Mouse (Mus musculus) kidney, embryonic 14.5 days (tissue): ENCODE measurements at regions not wholly inside any gene's neighbourhood (a gene's known extent, or its start where the extent isn't known, plus 50 kb on each side); places are given as distances from the start of the nearest gene placed in this dataset.
A peak's percentile ranks its signal among the peaks of the same experiment; 100 is the strongest.

Source experiments
- ATAC-seq: fragments of 200-750 bp; cut with Nextera tagmentation; 2 replicates; pipeline ENCODE4 v1.8.0; 2017; ENCODE audit warnings: moderate number of reproducible peaks, mild to moderate bottlenecking, moderate TSS enrichment, moderate library complexity; ENCODE audit not compliant: low FRiP score, low TSS enrichment
- H3K27ac ChIP-seq: fragments of 300-500 bp; sonication (generic); 2 replicates; pipeline ENCODE4 v1.5.1; 2014; ENCODE audit warnings: low read depth, mild to moderate bottlenecking, low read length, moderate library complexity, mixed read lengths
- H3K27me3 ChIP-seq: fragments of 300-500 bp; sonication (generic); 2 replicates; pipeline ENCODE4 v1.6.1; 2014; ENCODE audit warnings: mild to moderate bottlenecking, low read length; ENCODE audit not compliant: control insufficient read depth, insufficient read depth
- H3K36me3 ChIP-seq: fragments of 300-500 bp; sonication (generic); 2 replicates; pipeline ENCODE4 v1.6.1; 2014; ENCODE audit warnings: low read length, mixed read lengths; ENCODE audit not compliant: control insufficient read depth, insufficient read depth
- H3K4me1 ChIP-seq: fragments of 300-500 bp; sonication (generic); 2 replicates; pipeline ENCODE4 v1.6.1; 2014; ENCODE audit warnings: low read length, mixed read lengths; ENCODE audit not compliant: control insufficient read depth, insufficient read depth
- H3K4me2 ChIP-seq: fragments of 300-500 bp; sonication (generic); replicated peaks from 2 replicates; pipeline ENCODE4 v1.6.1; 2014; ENCODE audit warnings: low read depth, mild to moderate bottlenecking, low read length
- H3K4me3 ChIP-seq: fragments of 300-500 bp; sonication (generic); 2 replicates; pipeline ENCODE4 v1.5.1; 2014; ENCODE audit warnings: mild to moderate bottlenecking, low read length
- H3K9ac ChIP-seq: fragments of 300-500 bp; sonication (generic); 2 replicates; pipeline ENCODE4 v1.6.1; 2014; ENCODE audit warnings: low read depth, mild to moderate bottlenecking, low read length, moderate library complexity
- H3K9me3 ChIP-seq: fragments of 300-500 bp; sonication (generic); 2 replicates; pipeline ENCODE4 v1.6.1; 2016; ENCODE audit warnings: low read length; ENCODE audit not compliant: control insufficient read depth
- WGBS: fragments of 180-500 bp; shearing (Covaris S2); extraction: QIAGEN DNeasy Blood & Tissue Kit; methylation state at CpG from one replicate; pipeline ENCODE4 v1.1.7; 2014; 5-methylcytosine and 5-hydroxymethylcytosine counted together

DNA sequence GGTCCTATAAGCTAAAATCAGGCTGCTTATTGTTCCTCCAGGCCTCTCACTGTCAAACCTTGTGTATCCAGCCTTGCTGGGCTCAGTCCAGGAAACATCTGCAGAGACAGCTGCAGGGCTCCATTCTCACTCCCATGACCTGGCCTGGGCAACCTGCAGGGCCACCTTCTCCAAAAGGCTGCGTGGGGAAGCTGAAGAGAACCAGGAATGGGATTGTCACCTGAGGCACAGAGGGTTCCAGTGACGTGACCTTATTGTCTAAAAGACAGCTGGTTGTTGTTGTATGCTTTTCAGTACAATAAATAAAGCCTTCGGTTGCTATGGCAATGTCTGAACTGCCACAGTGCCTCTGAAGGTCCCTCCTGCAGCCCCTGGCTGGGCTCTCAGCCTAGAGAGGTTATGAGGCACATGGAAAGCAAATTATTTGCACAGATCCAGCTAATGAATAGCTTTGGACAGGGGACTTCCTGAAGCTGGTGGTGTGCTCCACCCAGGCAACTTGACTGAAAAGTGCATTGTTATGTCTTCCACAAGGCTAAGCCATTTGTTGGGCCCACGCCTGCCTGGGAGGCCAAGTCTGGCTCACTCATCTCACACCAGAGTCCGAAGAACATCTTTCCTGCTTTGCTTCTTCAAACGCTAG is 250.1 kb downstream of the Ets1 start:
- ATAC-seq = peak; percentile 75; the same call in 1 of the 2 replicates

DNA sequence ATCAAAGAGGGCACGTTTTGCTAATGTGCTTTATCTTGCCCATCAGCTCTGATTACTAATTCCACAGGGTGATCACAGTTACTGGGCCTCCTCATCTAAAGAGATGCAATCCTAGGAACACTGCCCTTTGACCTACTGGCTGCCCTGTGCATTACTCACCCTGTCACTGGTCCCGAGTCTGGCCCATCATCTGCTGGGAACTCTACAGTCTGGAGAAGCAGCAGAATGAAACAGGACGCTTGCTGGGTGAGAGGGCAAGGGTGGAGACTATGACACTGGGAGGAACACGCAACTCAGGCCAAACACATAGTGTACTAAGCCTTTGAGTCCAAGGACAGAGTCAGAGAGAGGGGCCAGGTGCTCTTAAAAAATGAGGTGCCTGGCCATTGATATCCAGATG is 263.8 kb downstream of the Ets1 start:
- Histone ChIP-seq H3K36me3 (no peaks in the 10 kb centered on the region), H3K9me3 (no peaks in the 10 kb centered on the region), H3K27ac (no peak overlapping the region), H3K27me3 (no peaks in the 10 kb centered on the region), H3K4me1 (no peaks in the 10 kb centered on the region), H3K4me3 (no peak overlapping the region), H3K9ac (no peak overlapping the region), H3K4me2 (no peak overlapping the region)
- ATAC-seq = peak; percentile 64
- 11% methylated on average over 4 of the region's 4 CpGs for WGBS

More for the DNA sequence above, 250.1 kb downstream of the Ets1 start:
- Histone ChIP-seq H3K4me1 (no peaks in the 10 kb centered on the region), H3K4me3 (no peak overlapping the region), H3K4me2 (no peak overlapping the region), H3K27me3 (no peaks in the 10 kb centered on the region), H3K9me3 (no peaks in the 10 kb centered on the region), H3K36me3 (no peaks in the 10 kb centered on the region), H3K27ac (peak overlapping the region; percentile 19; the same call in 1 of the 2 replicates), H3K9ac (no peak overlapping the region)
- 66% methylated on average over 6 of the region's 6 CpGs for WGBS

DNA sequence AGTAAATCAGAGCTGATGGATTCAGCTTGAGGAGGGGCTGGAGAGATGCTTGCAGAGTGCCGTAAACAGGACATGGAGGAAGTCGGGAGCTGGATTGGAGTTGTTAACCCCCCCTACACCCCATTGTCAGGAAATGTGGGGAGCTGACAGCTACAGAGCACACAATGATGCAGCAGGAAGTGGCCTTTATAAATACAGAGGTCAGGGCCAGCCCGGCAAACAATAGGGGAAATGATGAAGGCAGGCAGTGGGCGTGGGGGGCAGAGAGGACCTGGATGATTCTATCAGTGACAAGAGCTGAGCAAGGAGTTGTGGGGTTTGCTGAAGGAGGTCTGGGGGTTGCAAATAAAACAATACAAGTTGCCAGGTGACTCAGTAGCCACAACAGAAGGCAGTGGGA is 265.3 kb downstream of the Ets1 start:
- Histone ChIP-seq H3K9ac (no peak overlapping the region), H3K4me1 (no peaks in the 10 kb centered on the region), H3K27ac (0 out of 2 replicates have a peak overlapping the region, but pooled peaks have one; percentile 55), H3K9me3 (no peaks in the 10 kb centered on the region), H3K36me3 (no peaks in the 10 kb centered on the region), H3K4me3 (no peak overlapping the region), H3K4me2 (no peak overlapping the region), H3K27me3 (no peaks in the 10 kb centered on the region)
- WGBS = 42% methylated on average over 4 of the region's 4 CpGs
- 0 out of 2 replicates have a peak, but pooled peaks have one; percentile 46 for ATAC-seq

DNA sequence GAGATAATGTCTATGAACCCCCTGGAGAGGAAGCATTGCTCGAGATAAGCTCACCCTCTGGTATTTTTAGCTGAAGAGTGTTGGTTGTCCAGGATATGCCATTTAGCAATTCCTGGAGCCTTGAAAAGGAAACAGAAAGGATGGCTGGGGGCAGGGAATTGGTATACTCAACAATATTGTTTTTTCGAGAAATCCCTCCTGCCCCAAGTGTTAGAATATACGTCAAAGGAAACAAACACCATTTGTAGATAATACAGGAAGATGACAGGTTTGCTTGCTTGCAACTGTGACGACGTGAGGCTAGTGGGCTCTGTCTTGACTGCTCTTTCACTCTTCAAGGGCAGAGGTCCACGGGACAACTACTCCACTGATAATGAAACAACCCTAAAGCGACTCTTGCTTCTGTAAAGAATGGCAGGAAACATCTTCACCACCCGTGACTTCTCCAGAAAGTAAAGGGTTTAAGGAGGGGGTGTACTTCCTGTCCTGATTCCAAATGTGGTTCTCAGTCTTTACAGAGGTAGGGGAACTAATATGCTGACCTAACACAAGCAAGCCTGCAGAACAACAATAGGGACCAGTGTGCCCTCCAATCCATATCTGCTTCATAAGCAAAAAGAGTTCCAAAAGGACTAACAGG is 270.3 kb downstream of the Ets1 start:
- H3K4me2 ChIP-seq = no peak overlapping the region
- H3K9me3 ChIP-seq = no peaks in the 10 kb centered on the region
- no peaks in the 10 kb centered on the region for H3K36me3 ChIP-seq
- no peak for ATAC-seq
- H3K4me3 ChIP-seq = no peak overlapping the region
- no peaks in the 10 kb centered on the region for H3K27me3 ChIP-seq
- H3K9ac ChIP-seq = no peak overlapping the region
- 65% methylated on average over 8 of the region's 8 CpGs for WGBS
- H3K27ac ChIP-seq = no peak overlapping the region
- no peaks in the 10 kb centered on the region for H3K4me1 ChIP-seq

DNA sequence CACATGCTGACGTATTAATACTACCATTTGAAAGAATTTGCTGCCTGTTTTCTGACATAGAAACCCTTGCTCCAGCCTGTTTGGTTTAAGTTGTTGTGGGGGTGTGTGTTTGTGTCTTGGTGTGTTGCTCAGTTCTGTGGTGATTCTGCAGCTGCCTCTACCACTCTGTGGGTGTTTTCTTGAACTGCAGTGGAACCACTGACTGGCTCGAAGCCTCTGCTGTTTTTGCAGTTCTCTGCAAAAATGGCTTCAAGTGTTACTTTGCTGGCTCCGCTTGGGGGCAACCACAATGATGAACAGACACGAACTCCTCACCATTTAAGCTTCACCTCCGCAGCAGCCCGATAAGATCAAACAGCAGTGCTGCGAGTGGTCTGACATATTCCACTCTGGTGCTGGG is 274.6 kb downstream of the Ets1 start:
- no peak overlapping the region for H3K9ac ChIP-seq
- no peaks in the 10 kb centered on the region for H3K4me1 ChIP-seq
- no peak overlapping the region for H3K27ac ChIP-seq
- ATAC-seq = no peak
- H3K4me3 ChIP-seq = no peak overlapping the region
- H3K36me3 ChIP-seq = no peaks in the 10 kb centered on the region
- H3K9me3 ChIP-seq = no peaks in the 10 kb centered on the region
- no peak overlapping the region for H3K4me2 ChIP-seq
- WGBS = 88% methylated on average over 7 of the region's 7 CpGs
- no peaks in the 10 kb centered on the region for H3K27me3 ChIP-seq

DNA sequence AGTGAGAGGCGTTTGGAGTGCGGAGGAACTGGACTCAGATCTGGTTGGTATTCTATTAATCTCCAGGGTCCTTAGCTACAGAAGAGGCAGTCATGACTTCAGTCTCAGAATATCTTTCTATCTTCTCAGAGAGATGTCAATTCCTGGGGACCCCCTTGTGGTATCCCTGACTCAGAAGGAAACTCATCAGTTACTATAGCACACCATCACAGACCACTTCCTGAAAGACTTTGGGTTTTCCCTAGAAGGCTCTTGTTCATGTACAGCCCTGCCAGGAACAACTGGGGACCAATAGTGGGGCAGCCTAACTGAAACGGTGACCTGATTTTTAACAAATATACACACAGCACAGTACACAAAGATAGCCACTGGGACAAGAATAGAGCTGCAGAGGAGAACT is 279.6 kb downstream of the Ets1 start:
- Histone ChIP-seq H3K4me3 (no peak overlapping the region), H3K4me1 (no peaks in the 10 kb centered on the region), H3K4me2 (no peak overlapping the region), H3K36me3 (no peaks in the 10 kb centered on the region), H3K9ac (no peak overlapping the region), H3K27ac (no peak overlapping the region), H3K9me3 (no peaks in the 10 kb centered on the region), H3K27me3 (no peaks in the 10 kb centered on the region)
- ATAC-seq = no peak
- WGBS = 91% methylated on average over 3 of the region's 3 CpGs

DNA sequence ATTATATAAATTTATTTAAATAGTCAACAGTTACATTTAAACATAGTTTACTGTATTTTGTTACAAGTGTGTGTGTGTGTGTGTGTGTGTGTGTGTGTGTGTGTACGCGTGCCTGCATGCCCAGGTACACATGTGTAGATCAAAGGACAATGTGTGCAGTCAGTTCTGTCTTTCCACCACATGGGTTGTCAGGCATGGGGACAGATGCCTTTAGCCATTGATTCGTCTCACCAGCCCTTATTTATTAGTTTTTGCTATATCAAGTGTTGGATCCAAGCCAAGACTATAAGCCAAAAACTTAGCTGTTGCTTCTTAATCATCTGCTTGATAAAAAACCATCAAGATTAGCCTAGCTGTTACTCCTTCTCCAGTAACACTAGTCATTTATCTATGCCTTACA is 280.7 kb downstream of the Ets1 start:
- no peaks in the 10 kb centered on the region for H3K36me3 ChIP-seq
- H3K4me3 ChIP-seq = no peak overlapping the region
- no peaks in the 10 kb centered on the region for H3K4me1 ChIP-seq
- H3K4me2 ChIP-seq = no peak overlapping the region
- 83% methylated on average over 3 of the region's 3 CpGs for WGBS
- no peak overlapping the region for H3K9ac ChIP-seq
- no peaks in the 10 kb centered on the region for H3K27me3 ChIP-seq
- H3K27ac ChIP-seq = no peak overlapping the region
- ATAC-seq = no peak
- H3K9me3 ChIP-seq = no peaks in the 10 kb centered on the region

DNA sequence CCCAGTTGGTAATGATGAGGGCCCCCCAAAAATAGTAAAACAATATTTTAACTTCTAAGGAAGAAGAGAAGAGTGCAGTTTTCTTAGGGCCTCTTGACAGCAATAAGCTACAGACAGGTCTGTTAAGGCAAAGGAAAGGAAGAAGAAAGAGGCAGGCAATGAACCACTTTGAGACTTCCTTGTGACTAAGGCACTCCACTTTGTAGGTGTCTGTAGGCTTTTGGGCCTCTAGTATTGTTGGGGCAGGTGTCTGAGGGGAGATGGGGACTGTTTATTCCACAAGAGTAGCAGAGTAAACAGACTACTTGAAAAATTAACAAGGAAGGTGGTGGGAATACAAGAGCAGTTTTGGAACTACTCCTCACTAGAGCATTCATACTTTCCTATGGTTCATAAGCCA is 287.9 kb downstream of the Ets1 start:
- Histone ChIP-seq H3K4me2 (no peak overlapping the region), H3K27ac (no peak overlapping the region), H3K4me1 (no peaks in the 10 kb centered on the region), H3K9me3 (no peaks in the 10 kb centered on the region), H3K4me3 (no peak overlapping the region), H3K27me3 (no peaks in the 10 kb centered on the region), H3K9ac (no peak overlapping the region), H3K36me3 (no peaks in the 10 kb centered on the region)
- no peak for ATAC-seq

DNA sequence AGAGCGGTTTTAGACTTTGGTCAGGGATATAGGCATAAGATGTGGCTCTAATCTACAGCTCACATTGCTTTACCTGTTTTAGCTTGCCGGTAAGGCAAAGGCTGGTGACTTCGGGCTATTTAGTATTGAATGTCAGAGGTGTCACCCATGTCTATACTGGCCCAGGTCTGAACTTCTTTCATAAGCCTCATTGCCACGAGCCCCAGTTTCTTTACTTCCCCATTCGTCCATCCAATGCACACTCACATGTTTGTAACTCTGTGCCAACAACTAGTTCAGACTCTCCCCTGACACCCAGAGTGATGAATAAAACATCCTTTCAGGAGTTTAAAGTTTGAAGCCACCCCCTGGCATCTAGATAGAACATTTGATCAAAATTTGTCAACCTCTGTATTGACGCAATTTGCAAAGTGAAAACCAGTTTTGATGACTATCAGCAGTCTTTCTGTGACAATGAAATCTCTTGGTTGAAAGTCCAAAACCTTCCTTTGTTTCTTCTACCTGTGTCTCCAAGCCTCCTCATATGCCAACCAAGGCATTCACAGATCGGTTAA is 288.4 kb downstream of the Ets1 start:
- ATAC-seq = no peak
- Histone ChIP-seq H3K4me3 (no peak overlapping the region), H3K27me3 (no peaks in the 10 kb centered on the region), H3K9me3 (no peaks in the 10 kb centered on the region), H3K27ac (no peak overlapping the region), H3K4me2 (no peak overlapping the region), H3K4me1 (no peaks in the 10 kb centered on the region), H3K9ac (no peak overlapping the region), H3K36me3 (no peaks in the 10 kb centered on the region)
- 94% methylated on average over 7 of the region's 7 CpGs for WGBS
